Comparison of ENCODE assay signal across 21 mouse cellular contexts in the genomic region with DNA sequence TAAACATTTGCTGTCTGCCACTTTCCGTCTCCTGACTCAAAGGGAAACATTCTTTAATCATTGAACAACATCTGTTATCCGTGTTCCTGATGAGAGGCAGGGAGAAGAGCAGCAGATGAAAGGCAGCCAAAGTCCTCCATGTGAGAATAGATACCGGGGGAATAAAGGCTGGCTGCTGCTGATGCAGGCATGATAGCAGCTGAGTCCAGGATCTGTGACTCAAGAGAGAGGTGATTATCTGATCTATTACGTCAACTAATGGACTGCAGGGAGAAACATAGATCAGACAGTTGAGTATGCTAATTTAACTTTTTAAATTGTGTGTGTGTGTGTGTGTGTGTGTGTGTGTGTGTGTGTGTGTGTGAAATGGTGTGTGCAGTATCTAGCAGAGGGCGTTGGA.
DNase-seq lines count a peak whose midpoint lies in the region; ATAC-seq lines count a peak whose summit lies in the region.
"Had no signal": no experiment of that assay in that cellular context is flagged by ENCODE, and none has a peak within 500 bp of the region (broad histone marks: within the 10 kb centered on the region; RNA-seq: fewer than 3 reads in every experiment).

No protein-coding gene starts in this region.

- H3K36me3 ChIP-seq in neural tube, embryonic 13.5 days = no peaks in the 10 kb centered on the region
- no peaks in the 10 kb centered on the region for H3K36me3 ChIP-seq in hindbrain, embryonic 14.5 days (replicated peaks; ENCODE audit: control insufficient read depth, insufficient read depth)
- H3K36me3 ChIP-seq in midbrain, embryonic 15.5 days (replicated peaks) = no peaks in the 10 kb centered on the region
- H3K36me3 ChIP-seq: forebrain, embryonic 15.5 days; heart, embryonic 15.5 days; stomach, embryonic 15.5 days had no signal

- 0 out of 2 replicates have a peak overlapping the region, but pooled peaks have one; percentile 38 for H3K27ac ChIP-seq in neural tube, embryonic 13.5 days (replicated peaks)
- no peak overlapping the region for H3K27ac ChIP-seq in hindbrain, embryonic 14.5 days
- H3K27ac ChIP-seq in midbrain, embryonic 15.5 days = no peak overlapping the region
- H3K27ac ChIP-seq: forebrain, embryonic 15.5 days; heart, embryonic 15.5 days; layer of hippocampus, adult 2 months; stomach, embryonic 15.5 days had no signal

- no peak overlapping the region for H3K9ac ChIP-seq in neural tube, embryonic 13.5 days
- H3K9ac ChIP-seq in hindbrain, embryonic 14.5 days = no peak overlapping the region
- H3K9ac ChIP-seq in midbrain, embryonic 15.5 days = no peak overlapping the region
- H3K9ac ChIP-seq: forebrain, embryonic 15.5 days; heart, embryonic 15.5 days; stomach, embryonic 15.5 days had no signal

- H3K4me1 ChIP-seq in neural tube, embryonic 13.5 days (replicated peaks) = no peaks in the 10 kb centered on the region
- H3K4me1 ChIP-seq in hindbrain, embryonic 14.5 days (replicated peaks; ENCODE audit: control insufficient read depth, insufficient read depth, low read length) = no peaks in the 10 kb centered on the region
- H3K4me1 ChIP-seq in midbrain, embryonic 15.5 days = no peaks in the 10 kb centered on the region
- H3K4me1 ChIP-seq: forebrain, embryonic 15.5 days; heart, embryonic 15.5 days; stomach, embryonic 15.5 days had no signal

- no peak for ATAC-seq in neural tube, embryonic 13.5 days (ENCODE audit: low read depth)
- ATAC-seq in hindbrain, embryonic 14.5 days (ENCODE audit: low FRiP score) = peak; percentile 51; the same call in 1 of the 2 replicates
- 0 out of 2 replicates have a peak, but pooled peaks have one; percentile 39 for ATAC-seq in midbrain, embryonic 15.5 days (replicated peaks)
- ATAC-seq: forebrain, embryonic 15.5 days; intestine, postnatal 0 days; Patski had no signal

- H3K4me3 ChIP-seq in neural tube, embryonic 13.5 days = no peak overlapping the region
- H3K4me3 ChIP-seq in hindbrain, embryonic 14.5 days (replicated peaks; ENCODE audit: low read length) = no peak overlapping the region
- no peak overlapping the region for H3K4me3 ChIP-seq in midbrain, embryonic 15.5 days
- H3K4me3 ChIP-seq: forebrain, embryonic 15.5 days; heart, embryonic 15.5 days; layer of hippocampus, adult 2 months; stomach, embryonic 15.5 days had no signal

- DNase-seq in neural tube, embryonic 10.5 days (ENCODE audit: extremely low spot score, low spot score) = no peak
- no peak for DNase-seq in hindbrain, embryonic 14.5 days (ENCODE audit: low spot score)
- DNase-seq in kidney, adult 8-10 months = no peak
- no peak for DNase-seq in embryo, embryonic 10 days (ENCODE audit: low spot score)
- DNase-seq in right cerebral cortex, postnatal 25 days = no peak
- DNase-seq: adrenal gland, adult 8-10 months; cerebellum, postnatal 10 days; gastrocnemius, postnatal 25 days; kidney, postnatal 14 days; left cerebral cortex, postnatal 4 days; liver; lung, postnatal 14 days; thymus, adult 18-20 months had no signal

- H3K4me2 ChIP-seq in neural tube, embryonic 13.5 days = no peak overlapping the region
- no peak overlapping the region for H3K4me2 ChIP-seq in hindbrain, embryonic 14.5 days (replicated peaks)
- H3K4me2 ChIP-seq in midbrain, embryonic 15.5 days = no peak overlapping the region
- H3K4me2 ChIP-seq: forebrain, embryonic 15.5 days; heart, embryonic 15.5 days; stomach, embryonic 15.5 days had no signal

- H3K9me3 ChIP-seq in neural tube, embryonic 13.5 days = no peaks in the 10 kb centered on the region
- H3K9me3 ChIP-seq in hindbrain, embryonic 14.5 days (ENCODE audit: control insufficient read depth, low read length) = no peaks in the 10 kb centered on the region
- H3K9me3 ChIP-seq in midbrain, embryonic 15.5 days = no peaks in the 10 kb centered on the region
- H3K9me3 ChIP-seq: forebrain, embryonic 15.5 days; heart, embryonic 15.5 days; stomach, embryonic 15.5 days had no signal

- WGBS in neural tube, embryonic 13.5 days = 56% methylated on average over 5 of the region's 5 CpGs
- 44% methylated on average over 5 of the region's 5 CpGs for WGBS in hindbrain, embryonic 14.5 days
- 55% methylated on average over 5 of the region's 5 CpGs for WGBS in midbrain, embryonic 15.5 days

- no peaks in the 10 kb centered on the region for H3K27me3 ChIP-seq in neural tube, embryonic 13.5 days
- H3K27me3 ChIP-seq in hindbrain, embryonic 14.5 days (ENCODE audit: control insufficient read depth, insufficient read depth, low read length) = no peaks in the 10 kb centered on the region
- H3K27me3 ChIP-seq in midbrain, embryonic 15.5 days (replicated peaks) = no peaks in the 10 kb centered on the region
- H3K27me3 ChIP-seq: forebrain, embryonic 15.5 days; heart, embryonic 15.5 days; Patski; stomach, embryonic 15.5 days had no signal
